Mouse (Mus musculus) lung, embryonic 16.5 days (tissue): Measurements from ENCODE around the gene Ralgapa1. TPM values are rescaled to one million over a fixed set of nuclear protein-coding genes. Genes with fewer than 3 reads are reported as not detected.

Experiments used
- ATAC-seq: fragments of 200-750 bp; cut with Nextera tagmentation; 2 replicates; pipeline ENCODE4 v1.8.0; 2017; ENCODE audit warnings: low read depth, mild to moderate bottlenecking, moderate library complexity
- H3K27ac ChIP-seq: fragments of 300-500 bp; sonication (generic); 2 replicates; pipeline ENCODE4 v1.5.1; 2014; ENCODE audit warnings: mild to moderate bottlenecking, control low read depth, low read length
- H3K27me3 ChIP-seq: fragments of 300-500 bp; sonication (generic); 2 replicates; pipeline ENCODE4 v1.6.1; 2014; ENCODE audit warnings: low read depth, low read length, mixed read lengths; ENCODE audit not compliant: control insufficient read depth, insufficient read depth
- H3K36me3 ChIP-seq: fragments of 300-500 bp; sonication (generic); 2 replicates; pipeline ENCODE4 v1.6.1; 2014; ENCODE audit warnings: low read length; ENCODE audit not compliant: control insufficient read depth, insufficient read depth
- H3K4me1 ChIP-seq: fragments of 300-500 bp; sonication (generic); replicated peaks from 2 replicates; pipeline ENCODE4 v1.6.1; 2014; ENCODE audit warnings: low read length, mixed read lengths; ENCODE audit not compliant: control insufficient read depth, insufficient read depth
- H3K4me2 ChIP-seq: fragments of 300-500 bp; sonication (generic); 2 replicates; pipeline ENCODE4 v1.6.1; 2014; ENCODE audit warnings: low read depth, low read length, control low read depth
- H3K4me3 ChIP-seq: fragments of 300-500 bp; sonication (generic); 2 replicates; pipeline ENCODE4 v1.5.1; 2014; ENCODE audit warnings: mild to moderate bottlenecking, low read length, control low read depth
- H3K9ac ChIP-seq: fragments of 300-500 bp; sonication (generic); 2 replicates; pipeline ENCODE4 v1.6.1; 2014; ENCODE audit warnings: low read length, control low read depth
- H3K9me3 ChIP-seq: fragments of 300-500 bp; sonication (generic); 2 replicates; pipeline ENCODE4 v1.6.1; 2016; ENCODE audit warnings: low read length; ENCODE audit not compliant: control insufficient read depth
- WGBS: fragments of 180-500 bp; shearing (Covaris S2); extraction: QIAGEN DNeasy Blood & Tissue Kit; methylation state at CpG from one replicate; pipeline ENCODE4 v1.1.7; 2014; 5-methylcytosine and 5-hydroxymethylcytosine counted together
- polyA plus RNA-seq: library from polyadenylated mRNA; unstranded; fragments of >200 nt; fragmentation: Nextera tagmentation; extraction: Ambion mirVana; gene quantifications from 2 replicates; pipeline ENCODE4 v1.2.1, GENCODE M21; 2015

The Ralgapa1 gene
- polyA plus RNA-seq, 1 experiment from 2014 or later: 13.8 TPM

DNA sequence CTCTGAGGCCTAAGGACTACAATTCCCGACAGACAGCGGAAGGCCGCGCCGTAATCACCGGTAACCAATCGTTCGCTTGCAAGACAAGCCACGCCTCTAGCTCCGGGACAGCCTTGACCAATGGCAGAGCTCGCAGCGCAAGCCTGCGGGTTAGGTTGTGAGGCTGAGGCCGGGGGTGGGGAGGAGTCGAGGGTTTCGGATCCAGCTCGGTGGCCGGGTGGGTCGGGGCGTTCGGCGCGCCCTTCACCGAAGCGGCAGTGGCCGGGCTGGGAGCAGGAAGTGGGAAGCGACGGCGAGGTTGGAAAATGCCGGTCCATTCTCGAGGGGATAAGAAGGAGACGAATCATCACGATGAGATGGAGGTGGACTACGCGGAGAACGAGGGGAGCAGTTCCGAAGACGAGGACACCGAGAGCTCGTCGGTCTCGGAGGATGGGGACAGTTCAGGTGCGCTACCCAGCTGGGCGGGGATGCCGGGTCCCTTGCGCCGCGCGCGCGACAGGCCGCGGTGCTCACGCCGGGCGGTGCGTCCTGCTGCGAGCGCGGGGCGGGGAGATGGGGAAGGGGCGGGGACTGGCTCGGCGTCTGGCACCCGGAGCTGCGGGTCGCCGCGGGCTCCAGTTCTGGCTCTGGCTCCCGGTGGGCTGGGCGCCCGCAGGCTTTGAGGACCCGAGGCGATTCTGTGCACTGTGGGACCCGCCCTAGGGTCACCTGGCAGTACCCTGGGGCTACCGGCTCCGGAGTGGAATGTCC lies 15.4 kb upstream of the Ralgapa1 start, which contains the start of gene Brms1l:
TSS of gene Brms1l (plus strand) at position 126 of the 753 bp plus-strand sequence.
- Histone ChIP-seq H3K27me3 (no peaks in the 10 kb centered on the region), H3K4me3 (peak within 1 kb of the TSS; percentile 79), H3K27ac (peak within 1 kb of the TSS; percentile 94), H3K9ac (peak within 1 kb of the TSS; percentile 82), H3K36me3 (no peaks in the 10 kb centered on the region), H3K4me2 (peak within 1 kb of the TSS; percentile 81), H3K4me1 (peaks cover 10% of the 10 kb centered on the region), H3K9me3 (no peaks in the 10 kb centered on the region)
- peak; percentile 99 for ATAC-seq
- WGBS: under 1% methylated on average over 74 of the region's 77 CpGs

- ATAC-seq: no peak
- H3K4me3 ChIP-seq: peak overlapping the region; percentile 79
- H3K27ac ChIP-seq: peak overlapping the region; percentile 83
- H3K9me3 ChIP-seq: no peaks in the 10 kb centered on the region
- peaks cover 10% of the 10 kb centered on the region for H3K4me1 ChIP-seq
- peak overlapping the region; percentile 55 for H3K4me2 ChIP-seq
- H3K27me3 ChIP-seq: no peaks in the 10 kb centered on the region
- no peaks in the 10 kb centered on the region for H3K36me3 ChIP-seq
- peak overlapping the region; percentile 67 for H3K9ac ChIP-seq
- WGBS: 0% methylated on average over 6 of the region's 6 CpGs
Measured at GRCm38 (mm10) chr12:55835857-55836198, 14.9 kb upstream of the Ralgapa1 start.

DNA sequence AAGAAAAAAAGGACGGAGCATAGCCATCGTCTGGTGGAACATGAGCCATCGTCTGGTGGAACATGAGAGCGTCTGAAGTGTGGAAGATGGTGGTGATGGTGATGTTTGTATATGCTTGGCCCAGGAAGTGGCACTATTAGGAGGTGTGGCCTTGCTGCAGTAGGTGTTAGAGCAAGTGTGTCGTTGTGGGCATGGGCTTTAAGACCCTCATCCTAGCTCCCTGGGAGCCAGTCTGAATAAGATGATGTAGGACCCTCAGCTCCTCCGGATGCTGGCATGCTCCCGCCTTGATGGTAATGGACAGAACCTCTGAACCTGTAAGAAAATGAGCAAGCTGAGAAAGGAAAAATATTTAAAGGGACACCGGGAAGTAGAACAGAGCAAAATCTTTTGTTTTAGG lies 13.9 kb upstream of the Ralgapa1 start:
- no peaks in the 10 kb centered on the region for H3K36me3 ChIP-seq
- no peak overlapping the region for H3K27ac ChIP-seq
- H3K4me2 ChIP-seq: no peak overlapping the region
- WGBS: 66% methylated on average over 8 of the region's 8 CpGs
- H3K27me3 ChIP-seq: no peaks in the 10 kb centered on the region
- peaks cover 10% of the 10 kb centered on the region for H3K4me1 ChIP-seq
- no peak overlapping the region for H3K9ac ChIP-seq
- ATAC-seq: no peak
- H3K4me3 ChIP-seq: no peak overlapping the region
- no peaks in the 10 kb centered on the region for H3K9me3 ChIP-seq

DNA sequence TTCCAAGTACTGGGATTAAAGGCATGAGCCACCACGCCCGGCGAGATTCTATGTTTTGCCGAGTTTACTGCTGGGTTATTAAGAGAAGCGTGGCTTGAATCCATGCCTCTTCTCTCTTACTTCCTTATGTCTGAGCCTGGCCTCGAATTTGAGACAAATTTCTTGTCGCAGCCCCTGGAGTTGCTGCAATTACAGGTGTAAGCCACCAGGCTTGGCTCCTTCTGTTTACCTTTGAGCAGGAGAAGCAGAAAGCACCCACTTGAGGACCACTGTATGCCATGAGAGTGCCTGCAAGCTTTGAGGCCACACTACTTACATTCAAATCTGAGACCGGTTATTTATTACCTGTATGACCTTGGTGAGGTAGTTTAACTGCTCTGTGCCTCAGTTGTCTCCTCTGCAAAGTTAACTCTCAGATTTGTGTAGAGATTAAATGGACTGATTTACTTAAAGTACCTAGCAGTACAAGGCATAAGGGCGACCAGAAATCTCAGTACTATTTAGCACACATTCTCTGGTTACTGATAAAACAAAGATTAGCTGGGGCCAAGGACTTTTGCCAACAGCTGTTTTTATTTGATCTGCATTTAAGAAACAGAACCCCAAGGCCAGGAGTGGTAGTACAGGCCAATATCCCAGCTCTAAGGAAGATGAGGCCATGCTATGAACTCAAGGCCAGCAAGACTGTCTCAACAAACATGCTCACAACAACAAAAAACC lies 13.1 kb upstream of the Ralgapa1 start:
- no peak overlapping the region for H3K4me2 ChIP-seq

DNA sequence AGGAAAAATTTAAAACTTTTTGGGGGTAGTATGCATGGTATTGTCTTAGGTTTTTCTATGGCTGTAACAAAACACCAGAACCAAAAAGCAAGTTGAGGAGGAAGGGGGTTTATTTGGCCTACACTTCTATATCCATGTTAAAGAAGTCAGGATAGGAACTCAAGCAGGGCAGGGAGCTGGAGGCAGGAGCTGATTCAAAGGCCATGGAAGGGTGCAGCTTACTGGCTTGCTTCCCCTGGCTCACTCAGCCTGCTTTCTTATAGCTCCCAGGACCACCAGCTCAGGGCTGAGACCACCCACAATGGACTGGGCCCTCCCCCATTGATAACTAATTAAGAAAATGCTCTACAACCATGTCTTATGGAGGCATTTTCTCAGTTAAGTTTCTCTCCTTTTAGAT lies 12.0 kb upstream of the Ralgapa1 start:
- Histone ChIP-seq H3K27ac (no peak overlapping the region), H3K4me1 (peaks cover 6% of the 10 kb centered on the region), H3K36me3 (no peaks in the 10 kb centered on the region), H3K9me3 (no peaks in the 10 kb centered on the region), H3K4me2 (no peak overlapping the region), H3K27me3 (no peaks in the 10 kb centered on the region), H3K9ac (no peak overlapping the region), H3K4me3 (no peak overlapping the region)
- ATAC-seq: no peak

More for the DNA sequence above, 13.1 kb upstream of the Ralgapa1 start:
- no peak overlapping the region for H3K4me3 ChIP-seq
- H3K9ac ChIP-seq: no peak overlapping the region
- H3K27ac ChIP-seq: peak overlapping the region; percentile 12; the same call in 1 of the 2 replicates
- H3K27me3 ChIP-seq: no peaks in the 10 kb centered on the region
- no peak for ATAC-seq
- H3K9me3 ChIP-seq: no peaks in the 10 kb centered on the region
- WGBS: 49% methylated on average over 9 of the region's 9 CpGs
- H3K4me1 ChIP-seq: peaks cover 10% of the 10 kb centered on the region
- H3K36me3 ChIP-seq: no peaks in the 10 kb centered on the region

GRCm38 (mm10) chr12:55831101-55831500 lies 10.1 kb upstream of the Ralgapa1 start:
- no peaks in the 10 kb centered on the region for H3K9me3 ChIP-seq
- ATAC-seq: no peak
- no peaks in the 10 kb centered on the region for H3K27me3 ChIP-seq
- no peaks in the 10 kb centered on the region for H3K36me3 ChIP-seq
- H3K27ac ChIP-seq: no peak overlapping the region
- H3K4me3 ChIP-seq: no peak overlapping the region
- 27% methylated on average over 2 of the region's 2 CpGs for WGBS
- H3K4me1 ChIP-seq: no peaks in the 10 kb centered on the region
- H3K4me2 ChIP-seq: no peak overlapping the region
- no peak overlapping the region for H3K9ac ChIP-seq

DNA sequence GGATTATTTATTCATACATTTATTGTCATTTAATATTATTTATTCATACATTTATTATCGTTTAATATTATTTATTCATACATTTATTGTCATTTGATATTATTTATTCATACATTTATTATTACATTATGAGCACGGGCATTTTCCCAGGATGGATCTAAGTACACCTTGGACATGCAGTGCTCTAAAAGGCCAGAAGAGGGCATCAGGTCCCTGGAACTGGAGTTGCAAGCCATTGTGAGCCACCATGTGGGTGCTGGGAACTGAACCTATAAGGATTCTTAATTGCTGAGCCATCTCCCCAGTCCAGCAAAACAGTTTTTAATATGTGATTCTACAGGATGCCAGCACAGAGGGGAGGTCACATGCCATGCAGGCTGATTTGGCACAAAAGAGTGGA lies 4.6 kb upstream of the Ralgapa1 start:
- Histone ChIP-seq H3K9me3 (no peaks in the 10 kb centered on the region), H3K9ac (no peak overlapping the region), H3K36me3 (no peaks in the 10 kb centered on the region), H3K27me3 (no peaks in the 10 kb centered on the region), H3K4me2 (no peak overlapping the region), H3K4me3 (no peak overlapping the region), H3K27ac (no peak overlapping the region), H3K4me1 (no peaks in the 10 kb centered on the region; the same call in 1 of the 2 replicates)
- no peak for ATAC-seq
- 77% methylated on average over 2 of the region's 2 CpGs for WGBS

DNA sequence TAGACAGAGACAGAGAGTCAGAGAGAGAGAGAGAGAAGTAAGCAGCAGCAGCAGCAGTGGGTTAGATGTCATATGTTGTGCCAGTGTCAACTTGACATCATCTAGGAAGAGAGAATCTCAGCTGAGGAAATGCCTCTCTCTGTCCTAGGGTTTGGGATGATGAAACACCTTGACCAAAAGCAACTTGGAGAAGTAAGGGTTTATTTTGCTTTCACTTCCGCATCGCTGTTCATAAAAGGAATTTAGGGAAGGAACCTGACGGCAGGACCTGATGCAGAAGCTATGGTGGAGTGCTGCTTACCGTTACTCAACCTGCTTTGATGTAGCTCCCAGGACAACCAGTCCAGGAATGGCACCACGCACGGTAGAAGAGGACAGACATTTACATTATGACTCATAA lies 3.1 kb upstream of the Ralgapa1 start:
- no peaks in the 10 kb centered on the region for H3K27me3 ChIP-seq
- no peak for ATAC-seq
- no peaks in the 10 kb centered on the region for H3K36me3 ChIP-seq
- no peak overlapping the region for H3K9ac ChIP-seq
- no peak overlapping the region for H3K4me3 ChIP-seq
- no peak overlapping the region for H3K27ac ChIP-seq
- H3K4me2 ChIP-seq: no peak overlapping the region
- no peaks in the 10 kb centered on the region for H3K9me3 ChIP-seq
- WGBS: 75% methylated on average over 6 of the region's 6 CpGs
- H3K4me1 ChIP-seq: no peaks in the 10 kb centered on the region; the same call in none of the 2 replicates

DNA sequence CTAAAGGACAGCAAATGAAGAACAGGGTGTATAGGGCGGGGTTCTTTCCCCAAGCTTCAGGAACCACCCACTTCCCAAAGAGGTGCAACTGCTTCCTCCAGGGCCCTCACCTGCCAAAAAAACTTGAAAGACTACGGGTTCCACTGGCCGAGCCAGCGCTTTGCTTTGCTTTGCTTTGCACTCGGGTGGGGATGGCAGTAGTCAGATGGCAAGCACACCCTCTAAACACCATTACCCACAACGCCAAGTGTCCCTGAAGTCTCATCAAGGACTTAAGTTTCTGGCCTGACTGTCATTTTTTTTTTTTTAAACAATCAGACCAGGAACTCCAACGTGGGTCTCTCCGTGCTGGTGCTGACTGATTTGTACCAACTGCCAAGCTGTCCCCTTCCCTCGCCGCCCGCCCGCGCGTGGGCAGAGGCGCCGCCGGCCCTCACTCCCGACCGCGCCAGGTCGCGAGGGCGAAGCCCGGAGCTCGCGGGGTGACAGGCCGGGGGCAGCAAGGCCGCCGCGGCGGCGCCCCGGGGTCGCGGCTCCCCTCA lies 777 bp downstream of the Ralgapa1 start:
- peak overlapping the region; percentile 97 for H3K9ac ChIP-seq
- under 1% methylated on average over 35 of the region's 35 CpGs for WGBS
- H3K4me2 ChIP-seq: peak overlapping the region; percentile 64
- no peaks in the 10 kb centered on the region for H3K27me3 ChIP-seq
- 0 out of 2 replicates have a peak, but pooled peaks have one; percentile 1 for ATAC-seq
- peak overlapping the region; percentile 95 for H3K4me3 ChIP-seq
- H3K27ac ChIP-seq: peak overlapping the region; percentile 94
- H3K9me3 ChIP-seq: no peaks in the 10 kb centered on the region
- H3K4me1 ChIP-seq: no peaks in the 10 kb centered on the region; the same call in none of the 2 replicates
- no peaks in the 10 kb centered on the region for H3K36me3 ChIP-seq
